Mouse (Mus musculus): ENCODE data around the gene Zdhhc3. TPM values are rescaled to one million over a fixed set of nuclear protein-coding genes. Genes with fewer than 3 reads are reported as not detected.

Gene Zdhhc3
- polyA plus RNA-seq (2014; fragmentation: Illumina TruSeq; extraction: RNeasy Lipid Tissue Mini Kit (QIAGEN cat#74804); ENCODE audit: low read depth, low replicate concordance) = 8.1 TPM

GRCm38 (mm10) chr9:123112805-123113521 is at the start of gene Zdhhc3, which contains the start of gene Exosc7:
Gene Zdhhc3 (minus strand): TSS chr9:123113205.
Gene Exosc7 (plus strand): TSS chr9:123113215.

DNA sequence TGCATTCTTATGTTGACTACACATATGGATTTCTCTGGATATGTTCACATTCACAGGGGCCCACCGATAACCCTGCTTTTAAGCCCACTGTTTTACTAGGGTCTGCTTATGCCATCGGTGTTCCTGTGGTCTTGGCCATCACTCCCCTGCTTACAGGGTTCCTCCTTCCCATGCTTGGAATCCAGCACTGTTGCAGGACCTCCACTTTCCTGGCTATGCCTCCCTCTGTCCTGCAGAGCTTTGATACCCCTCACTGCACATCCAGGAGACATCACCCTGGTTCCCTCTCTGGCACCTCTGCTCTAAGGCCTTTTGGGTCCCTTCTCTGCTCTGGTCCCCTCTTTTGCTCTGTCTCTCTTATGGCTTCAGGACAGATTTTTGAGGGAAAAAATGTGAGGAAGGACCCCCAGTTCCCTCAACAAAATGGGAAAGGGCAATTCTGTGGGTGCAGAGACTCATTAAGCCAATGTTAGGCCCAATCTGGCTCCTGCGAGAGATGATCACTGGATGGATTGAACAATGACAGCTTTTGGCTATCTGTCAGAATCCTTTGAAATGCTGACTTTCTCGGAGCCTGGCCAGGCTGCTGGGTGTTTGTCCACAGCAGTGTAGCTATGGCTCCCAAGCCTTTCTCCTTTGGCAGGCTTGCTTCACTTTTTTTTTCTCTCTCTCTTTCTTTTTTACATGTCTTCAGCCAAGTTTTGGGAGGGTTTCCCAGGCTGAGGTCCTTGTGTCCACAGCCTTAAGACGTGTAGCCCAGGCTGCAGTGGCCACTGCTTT is 37.4 kb upstream of the Zdhhc3 start, which contains the start of gene Clec3b:
TSS of gene Clec3b (plus strand) at position 706 of the 780 bp plus-strand sequence.

GRCm38 (mm10) chr9:123034426-123034825 is 78.6 kb downstream of the Zdhhc3 start, which contains the start of gene Tgm4:
Gene Tgm4 (plus strand): TSS chr9:123034726.

GRCm38 (mm10) chr9:123020995-123021631 is 91.9 kb downstream of the Zdhhc3 start, which contains the start of gene Tmem42:
Gene Tmem42 (plus strand): TSS chr9:123021326.

Other genes with a start within 250 kb of the Zdhhc3 start
- 74.9 TPM for gene Zfp445, start 247.2 kb downstream of the Zdhhc3 start, polyA plus RNA-seq (2014; fragmentation: Illumina TruSeq; extraction: RNeasy Lipid Tissue Mini Kit (QIAGEN cat#74804); ENCODE audit: low read depth, low replicate concordance)
- gene Zkscan7, start 227.5 kb downstream of the Zdhhc3 start, polyA plus RNA-seq (2014; fragmentation: Illumina TruSeq; extraction: RNeasy Lipid Tissue Mini Kit (QIAGEN cat#74804); ENCODE audit: low read depth, low replicate concordance) = 42.2 TPM
- 106 TPM for gene Zfp105, start 190.1 kb downstream of the Zdhhc3 start, polyA plus RNA-seq (2014; fragmentation: Illumina TruSeq; extraction: RNeasy Lipid Tissue Mini Kit (QIAGEN cat#74804); ENCODE audit: low read depth, low replicate concordance)
- gene 1110059G10Rik, start 162.2 kb downstream of the Zdhhc3 start, polyA plus RNA-seq (2014; fragmentation: Illumina TruSeq; extraction: RNeasy Lipid Tissue Mini Kit (QIAGEN cat#74804); ENCODE audit: low read depth, low replicate concordance) = 27.7 TPM
- 134 TPM for gene Kif15, start 162.2 kb downstream of the Zdhhc3 start, polyA plus RNA-seq (2014; fragmentation: Illumina TruSeq; extraction: RNeasy Lipid Tissue Mini Kit (QIAGEN cat#74804); ENCODE audit: low read depth, low replicate concordance)
- 6.3 TPM for gene Tmem42, start 91.9 kb downstream of the Zdhhc3 start, polyA plus RNA-seq (2014; fragmentation: Illumina TruSeq; extraction: RNeasy Lipid Tissue Mini Kit (QIAGEN cat#74804); ENCODE audit: low read depth, low replicate concordance)
- gene Tgm4, start 78.5 kb downstream of the Zdhhc3 start, polyA plus RNA-seq (2014; fragmentation: Illumina TruSeq; extraction: RNeasy Lipid Tissue Mini Kit (QIAGEN cat#74804); ENCODE audit: low read depth, low replicate concordance) = 0.78 TPM
- gene Exosc7, start within 50 bp of the Zdhhc3 start, polyA plus RNA-seq (2014; fragmentation: Illumina TruSeq; extraction: RNeasy Lipid Tissue Mini Kit (QIAGEN cat#74804); ENCODE audit: low read depth, low replicate concordance) = 7.4 TPM
- gene Clec3b, start 37.7 kb upstream of the Zdhhc3 start, polyA plus RNA-seq (2014; fragmentation: Illumina TruSeq; extraction: RNeasy Lipid Tissue Mini Kit (QIAGEN cat#74804); ENCODE audit: low read depth, low replicate concordance) = not detected
- 0.15 TPM for gene Cdcp1, start 102.8 kb upstream of the Zdhhc3 start, polyA plus RNA-seq (2014; fragmentation: Illumina TruSeq; extraction: RNeasy Lipid Tissue Mini Kit (QIAGEN cat#74804); ENCODE audit: low read depth, low replicate concordance)
- not detected for gene Tmem158, start 147.6 kb upstream of the Zdhhc3 start, polyA plus RNA-seq (2014; fragmentation: Illumina TruSeq; extraction: RNeasy Lipid Tissue Mini Kit (QIAGEN cat#74804); ENCODE audit: low read depth, low replicate concordance)